Mouse (Mus musculus) liver, embryonic 14.5 days (tissue): ENCODE data around the gene Pofut1.

ENCODE experiments used
- CTCF ChIP-seq: IDR thresholded peaks from 2 replicates; pipeline ENCODE4 v1.5.1; 2016; ENCODE audit warnings: antibody characterized with exemption, low read depth, control low read depth
- EP300 ChIP-seq: IDR thresholded peaks from 2 replicates; pipeline ENCODE4 v1.6.1; 2016; ENCODE audit warnings: antibody characterized with exemption, low read depth

GRCm38 (mm10) chr2:153224946-153225594 is 16.3 kb upstream of the Pofut1 start, which contains the start of gene Tspyl3:
- TF ChIP-seq CTCF (no peak), EP300 (no peak)
